Mouse (Mus musculus) neural tube, embryonic 13.5 days (tissue): Measurements from ENCODE around the gene Mylk4. TPM values are rescaled to one million over a fixed set of nuclear protein-coding genes. Genes with fewer than 3 reads are reported as not detected.

Experiments used
- ATAC-seq: fragments of 200-750 bp; cut with Nextera tagmentation; 2 replicates; pipeline ENCODE4 v1.8.0; 2017; ENCODE audit warnings: low read depth, mild to moderate bottlenecking, moderate TSS enrichment, moderate library complexity
- H3K27ac ChIP-seq: fragments of 300-500 bp; sonication (generic); replicated peaks from 2 replicates; pipeline ENCODE4 v1.5.1; 2015; ENCODE audit warnings: moderate library complexity, mild to moderate bottlenecking, inconsistent platforms
- H3K27me3 ChIP-seq: fragments of 300-500 bp; sonication (generic); 2 replicates; pipeline ENCODE4 v1.6.1; 2015; ENCODE audit warnings: mild to moderate bottlenecking, inconsistent platforms
- H3K36me3 ChIP-seq: fragments of 300-500 bp; sonication (generic); 2 replicates; pipeline ENCODE4 v1.6.1; 2015; ENCODE audit warnings: mild to moderate bottlenecking, inconsistent platforms
- H3K4me1 ChIP-seq: fragments of 300-500 bp; sonication (generic); replicated peaks from 2 replicates; pipeline ENCODE4 v1.6.1; 2015; ENCODE audit warnings: inconsistent platforms
- H3K4me2 ChIP-seq: fragments of 300-500 bp; sonication (generic); 2 replicates; pipeline ENCODE4 v1.6.1; 2015; ENCODE audit warnings: inconsistent platforms, mild to moderate bottlenecking, moderate library complexity
- H3K4me3 ChIP-seq: fragments of 300-500 bp; sonication (generic); 2 replicates; pipeline ENCODE4 v1.5.1; 2015; ENCODE audit warnings: mild to moderate bottlenecking, inconsistent platforms
- H3K9ac ChIP-seq: fragments of 300-500 bp; sonication (generic); 2 replicates; pipeline ENCODE4 v1.6.1; 2015; ENCODE audit warnings: moderate library complexity, mild to moderate bottlenecking, inconsistent platforms
- H3K9me3 ChIP-seq: fragments of 300-500 bp; sonication (generic); 2 replicates; pipeline ENCODE4 v1.6.1; 2016; ENCODE audit warnings: inconsistent platforms
- WGBS: fragments of 180-500 bp; shearing (Covaris S2); methylation state at CpG from one replicate; pipeline ENCODE4 v1.1.7; 2015; 5-methylcytosine and 5-hydroxymethylcytosine counted together
- polyA plus RNA-seq: library from polyadenylated mRNA; unstranded; fragments of >200 nt; fragmentation: Nextera tagmentation; extraction: Ambion mirVana; gene quantifications from 2 replicates; pipeline ENCODE4 v1.2.1, GENCODE M21; 2015

The Mylk4 gene
- polyA plus RNA-seq, 1 experiment from 2014 or later, result 0.10 TPM

DNA sequence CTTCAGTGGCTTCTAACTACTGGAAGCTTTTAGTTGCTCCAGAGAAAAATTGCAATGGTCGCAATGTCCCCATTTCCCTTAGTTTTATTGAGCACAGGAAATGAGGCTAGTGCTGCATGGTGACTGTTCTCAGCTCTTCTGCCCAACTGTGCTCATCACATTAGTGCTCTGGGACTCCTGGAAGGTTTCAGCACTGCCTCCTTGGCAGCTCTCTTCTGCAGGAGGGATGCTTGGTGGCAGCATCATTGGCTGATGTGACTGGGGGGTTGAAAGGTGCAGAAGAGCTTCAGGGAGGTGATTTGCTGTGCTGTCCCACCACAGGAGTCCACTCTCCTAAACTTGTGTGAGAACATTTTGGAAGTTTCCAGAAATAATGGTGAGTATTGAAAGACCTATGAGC lies 84.4 kb downstream of the Mylk4 start:
- 100% methylated on average over 1 of the region's 1 CpGs for WGBS
- Histone ChIP-seq H3K36me3 (no peaks in the 10 kb centered on the region), H3K4me1 (no peaks in the 10 kb centered on the region), H3K4me3 (no peak overlapping the region), H3K9ac (no peak overlapping the region), H3K4me2 (no peak overlapping the region), H3K27me3 (no peaks in the 10 kb centered on the region), H3K27ac (no peak overlapping the region), H3K9me3 (no peaks in the 10 kb centered on the region)
- no peak for ATAC-seq

- H3K4me1 ChIP-seq, result no peaks in the 10 kb centered on the region
- no peak overlapping the region for H3K4me3 ChIP-seq
- H3K27ac ChIP-seq, result no peak overlapping the region
- H3K4me2 ChIP-seq, result no peak overlapping the region
- WGBS, result 97% methylated on average over 3 of the region's 3 CpGs
- H3K27me3 ChIP-seq, result no peaks in the 10 kb centered on the region
- no peak overlapping the region for H3K9ac ChIP-seq
- no peaks in the 10 kb centered on the region for H3K9me3 ChIP-seq
- no peak for ATAC-seq
- H3K36me3 ChIP-seq, result no peaks in the 10 kb centered on the region
These were observed 84.8 kb downstream of the Mylk4 start for GRCm38 (mm10) chr13:32698956-32699355.

GRCm38 (mm10) chr13:32693886-32694455 lies 89.8 kb downstream of the Mylk4 start:
- 92% methylated on average over 6 of the region's 6 CpGs for WGBS
- no peak overlapping the region for H3K27ac ChIP-seq

DNA sequence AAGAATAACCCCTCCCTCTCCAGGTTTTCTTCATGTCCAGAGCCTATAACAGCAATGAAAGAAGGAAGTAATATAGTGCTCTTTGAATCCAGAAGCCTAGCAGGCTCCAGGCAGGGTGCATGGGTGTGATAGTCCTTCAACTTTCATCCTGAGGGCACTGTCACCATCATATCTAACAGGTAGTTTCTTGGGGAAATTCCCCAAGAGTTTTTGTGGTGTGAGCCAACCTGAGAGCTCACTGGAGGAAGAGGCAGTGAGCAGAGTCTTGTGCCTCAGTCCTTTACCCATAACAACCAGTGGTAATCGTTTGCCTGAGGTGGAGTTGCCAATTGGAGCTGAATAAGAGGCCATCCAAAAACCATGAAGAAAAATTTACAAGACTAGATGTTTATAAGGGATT lies 91.2 kb downstream of the Mylk4 start:
- Histone ChIP-seq H3K4me3 (no peak overlapping the region), H3K9me3 (no peaks in the 10 kb centered on the region), H3K4me2 (no peak overlapping the region), H3K9ac (no peak overlapping the region), H3K36me3 (no peaks in the 10 kb centered on the region), H3K27ac (no peak overlapping the region), H3K27me3 (no peaks in the 10 kb centered on the region), H3K4me1 (no peaks in the 10 kb centered on the region)
- 82% methylated on average over 1 of the region's 1 CpGs for WGBS
- ATAC-seq, result no peak

More at GRCm38 (mm10) chr13:32693886-32694455, 89.8 kb downstream of the Mylk4 start:
- no peaks in the 10 kb centered on the region for H3K4me1 ChIP-seq
- no peak overlapping the region for H3K4me2 ChIP-seq
- no peak overlapping the region for H3K4me3 ChIP-seq
- H3K36me3 ChIP-seq, result no peaks in the 10 kb centered on the region
- no peaks in the 10 kb centered on the region for H3K9me3 ChIP-seq
- no peaks in the 10 kb centered on the region for H3K27me3 ChIP-seq
- ATAC-seq, result no peak
- no peak overlapping the region for H3K9ac ChIP-seq

DNA sequence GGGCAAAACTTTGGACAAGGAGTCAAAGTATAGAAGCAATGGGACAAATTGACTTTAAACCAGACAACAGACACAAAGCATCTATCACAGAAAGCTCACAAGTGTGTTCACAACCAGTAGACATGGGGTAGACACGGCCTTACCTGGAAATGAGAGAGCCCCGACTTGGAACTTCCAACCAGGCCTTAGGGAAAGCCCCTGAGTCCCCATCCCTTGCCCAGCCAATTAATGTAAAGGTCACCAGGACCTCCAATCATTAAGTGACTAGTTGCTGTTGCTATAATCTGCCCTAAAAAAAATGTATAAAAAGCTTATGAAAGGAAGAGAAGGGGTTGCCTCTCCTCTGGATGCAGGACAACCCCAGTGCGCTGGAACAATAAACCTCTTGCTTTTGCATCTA lies 93.5 kb downstream of the Mylk4 start:
- 92% methylated on average over 3 of the region's 3 CpGs for WGBS
- Histone ChIP-seq H3K9me3 (no peaks in the 10 kb centered on the region), H3K36me3 (no peaks in the 10 kb centered on the region)

GRCm38 (mm10) chr13:32680868-32681515 lies 102.8 kb downstream of the Mylk4 start:
- Histone ChIP-seq H3K9me3 (no peaks in the 10 kb centered on the region), H3K4me2 (peak overlapping the region; percentile 35), H3K27ac (no peak overlapping the region), H3K9ac (no peak overlapping the region), H3K36me3 (no peaks in the 10 kb centered on the region), H3K4me1 (peaks cover 4% of the 10 kb centered on the region; the same call in 1 of the 2 replicates), H3K4me3 (no peak overlapping the region), H3K27me3 (no peaks in the 10 kb centered on the region)
- ATAC-seq, result peak; percentile 74; the same call in 1 of the 2 replicates
- 41% methylated on average over 12 of the region's 12 CpGs for WGBS

More for the DNA sequence above, 93.5 kb downstream of the Mylk4 start:
- Histone ChIP-seq H3K4me1 (no peaks in the 10 kb centered on the region), H3K9ac (no peak overlapping the region), H3K27ac (no peak overlapping the region), H3K4me3 (no peak overlapping the region), H3K27me3 (no peaks in the 10 kb centered on the region), H3K4me2 (no peak overlapping the region)
- ATAC-seq, result no peak

DNA sequence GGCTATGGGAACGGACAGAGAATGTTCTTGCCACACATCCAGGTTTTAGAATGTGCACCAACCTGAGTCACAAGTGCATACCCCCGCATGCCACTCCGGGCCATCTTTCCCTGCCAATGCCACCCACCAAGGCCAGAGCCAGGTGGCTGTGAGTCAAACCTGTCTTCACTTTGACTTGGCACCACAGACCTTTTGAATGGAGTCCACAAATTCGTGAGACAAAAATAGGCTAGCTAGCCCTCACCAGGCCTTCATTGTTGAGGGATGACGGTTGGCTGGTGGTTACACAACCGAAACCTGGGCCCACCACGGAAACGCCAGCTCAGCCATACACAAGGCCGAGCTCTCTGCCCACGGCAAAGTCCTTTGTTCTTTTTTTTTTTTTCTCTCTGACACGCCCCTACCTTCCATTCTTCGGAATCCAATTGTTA lies 103.6 kb downstream of the Mylk4 start:
- 83% methylated on average over 12 of the region's 12 CpGs for WGBS
- Histone ChIP-seq H3K27me3 (no peaks in the 10 kb centered on the region), H3K4me2 (no peak overlapping the region), H3K9me3 (no peaks in the 10 kb centered on the region), H3K36me3 (no peaks in the 10 kb centered on the region), H3K4me1 (peaks cover 4% of the 10 kb centered on the region; the same call in 1 of the 2 replicates), H3K27ac (no peak overlapping the region), H3K9ac (no peak overlapping the region), H3K4me3 (no peak overlapping the region)
- ATAC-seq, result no peak

DNA sequence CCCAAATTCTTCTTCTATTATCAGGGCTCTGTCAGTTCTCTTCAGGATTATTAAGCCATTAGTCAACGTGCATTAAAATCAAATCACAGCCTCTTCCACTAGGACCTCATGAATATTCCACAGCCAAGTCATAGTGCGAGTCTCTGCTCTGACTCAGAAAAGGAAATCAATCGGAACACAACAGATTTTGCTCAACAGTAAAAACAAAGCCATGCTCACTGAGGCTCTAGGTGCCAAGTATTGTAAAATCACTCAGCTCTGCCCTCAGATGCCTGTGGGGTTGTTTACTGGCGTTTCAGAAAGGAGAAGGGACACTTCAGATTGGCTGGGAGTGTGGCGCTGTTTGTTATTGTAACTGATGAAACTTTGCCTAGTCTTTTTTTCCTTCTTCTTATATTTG lies 104.8 kb downstream of the Mylk4 start:
- Histone ChIP-seq H3K27me3 (no peaks in the 10 kb centered on the region), H3K9ac (no peak overlapping the region), H3K36me3 (no peaks in the 10 kb centered on the region), H3K27ac (no peak overlapping the region), H3K4me3 (no peak overlapping the region), H3K9me3 (no peaks in the 10 kb centered on the region), H3K4me2 (no peak overlapping the region), H3K4me1 (peaks cover 4% of the 10 kb centered on the region; the same call in 1 of the 2 replicates)
- ATAC-seq, result no peak
- WGBS, result 66% methylated on average over 5 of the region's 5 CpGs

DNA sequence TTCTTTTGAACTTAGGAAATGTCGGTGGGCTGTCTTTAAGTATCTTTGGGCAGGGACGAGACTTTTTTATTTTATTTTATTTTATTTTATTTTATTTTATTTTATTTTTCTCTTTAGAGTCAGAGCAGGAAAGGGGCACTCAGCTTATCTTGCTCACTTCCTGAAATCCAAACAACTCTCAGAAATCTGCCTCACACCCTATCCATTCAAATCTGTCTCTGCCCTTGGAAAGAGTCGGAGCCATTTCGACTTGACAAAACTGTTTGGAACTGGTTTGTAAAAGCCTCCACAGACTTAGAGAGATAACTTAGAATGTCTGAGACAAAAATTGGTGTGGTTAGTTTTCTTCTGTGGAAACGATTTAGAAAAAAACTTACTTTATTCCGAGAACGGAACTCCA lies 113.0 kb downstream of the Mylk4 start:
- ATAC-seq, result no peak
- no peaks in the 10 kb centered on the region for H3K36me3 ChIP-seq
- no peak overlapping the region for H3K27ac ChIP-seq
- no peaks in the 10 kb centered on the region for H3K27me3 ChIP-seq
- WGBS, result 83% methylated on average over 7 of the region's 7 CpGs
- H3K4me3 ChIP-seq, result no peak overlapping the region
- no peaks in the 10 kb centered on the region for H3K4me1 ChIP-seq
- no peak overlapping the region for H3K9ac ChIP-seq
- no peaks in the 10 kb centered on the region for H3K9me3 ChIP-seq
- no peak overlapping the region for H3K4me2 ChIP-seq

DNA sequence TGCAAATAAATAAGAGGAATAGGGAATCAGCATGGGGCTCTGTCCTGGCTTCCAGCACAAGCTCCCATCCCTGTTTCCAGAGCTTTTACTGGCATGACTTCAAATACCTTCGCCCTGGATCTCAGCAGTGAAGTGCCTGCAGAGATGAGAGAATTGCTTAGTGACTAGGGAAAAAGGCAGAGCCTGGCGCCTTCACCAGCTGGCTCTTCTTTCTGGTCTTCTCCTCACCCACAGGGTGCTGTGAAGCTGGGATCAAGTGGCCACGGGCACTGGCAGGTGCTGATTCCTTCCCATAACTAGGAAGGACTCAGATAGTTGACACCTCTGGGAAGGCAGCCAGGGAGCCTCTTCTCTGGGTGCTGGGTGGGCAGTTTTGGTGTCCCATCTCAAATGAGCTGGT lies 115.5 kb downstream of the Mylk4 start:
- no peak for ATAC-seq
- no peaks in the 10 kb centered on the region for H3K27me3 ChIP-seq
- H3K9me3 ChIP-seq, result no peaks in the 10 kb centered on the region
- no peak overlapping the region for H3K9ac ChIP-seq
- WGBS, result 77% methylated on average over 3 of the region's 3 CpGs
- H3K4me1 ChIP-seq, result no peaks in the 10 kb centered on the region
- no peak overlapping the region for H3K4me3 ChIP-seq
- H3K4me2 ChIP-seq, result no peak overlapping the region
- no peak overlapping the region for H3K27ac ChIP-seq
- no peaks in the 10 kb centered on the region for H3K36me3 ChIP-seq

DNA sequence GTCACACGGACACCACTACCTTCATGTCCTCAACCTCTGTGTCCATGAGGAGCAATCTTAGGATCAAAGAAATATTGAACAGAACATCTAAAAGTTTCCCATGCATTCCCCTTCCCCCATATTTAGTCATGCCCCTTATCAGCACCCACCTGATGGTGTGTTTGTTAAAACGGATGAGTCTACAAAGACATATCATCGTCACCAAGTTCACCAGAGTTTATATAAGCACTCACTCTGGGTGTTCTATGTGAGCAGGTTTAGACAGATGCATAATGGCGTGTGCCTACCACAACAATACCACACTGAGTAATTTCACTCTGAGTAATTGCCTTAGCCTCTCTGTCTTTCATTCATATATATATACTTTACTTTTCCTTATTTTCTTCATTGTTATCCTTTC lies 116.4 kb downstream of the Mylk4 start:
- 82% methylated on average over 4 of the region's 4 CpGs for WGBS

GRCm38 (mm10) chr13:32662041-32662440 lies 121.7 kb downstream of the Mylk4 start:
- H3K27me3 ChIP-seq, result no peaks in the 10 kb centered on the region
- 79% methylated on average over 3 of the region's 3 CpGs for WGBS
- no peak overlapping the region for H3K4me2 ChIP-seq
- H3K9me3 ChIP-seq, result no peaks in the 10 kb centered on the region
- no peak overlapping the region for H3K4me3 ChIP-seq
- no peaks in the 10 kb centered on the region for H3K4me1 ChIP-seq
- no peaks in the 10 kb centered on the region for H3K36me3 ChIP-seq
- no peak overlapping the region for H3K9ac ChIP-seq
- no peak for ATAC-seq
- no peak overlapping the region for H3K27ac ChIP-seq

More for the DNA sequence above, 116.4 kb downstream of the Mylk4 start:
- H3K27ac ChIP-seq, result no peak overlapping the region
- no peaks in the 10 kb centered on the region for H3K9me3 ChIP-seq
- no peak overlapping the region for H3K4me2 ChIP-seq
- H3K27me3 ChIP-seq, result no peaks in the 10 kb centered on the region
- no peak overlapping the region for H3K9ac ChIP-seq
- no peaks in the 10 kb centered on the region for H3K4me1 ChIP-seq
- H3K4me3 ChIP-seq, result no peak overlapping the region
- no peak for ATAC-seq
- H3K36me3 ChIP-seq, result no peaks in the 10 kb centered on the region

DNA sequence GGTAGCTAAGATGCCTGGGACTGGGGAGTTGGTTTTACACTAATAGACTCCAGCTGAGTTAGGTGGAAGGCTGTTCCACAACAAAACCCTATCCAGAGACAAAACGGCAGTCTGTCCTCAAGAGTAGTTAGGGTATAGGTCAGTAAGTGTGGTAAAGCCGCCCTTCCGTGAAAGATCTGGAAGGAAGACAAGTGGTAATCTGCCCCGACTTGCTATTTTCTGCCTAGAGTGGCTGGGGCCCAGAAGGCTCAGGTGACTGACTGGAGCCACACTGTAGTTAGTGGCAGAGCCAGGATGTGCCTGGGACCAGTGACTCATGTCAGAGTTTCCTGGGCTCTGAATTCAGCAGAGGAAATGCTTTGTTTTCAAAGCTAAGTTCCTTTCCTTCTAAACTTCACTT lies 123.5 kb downstream of the Mylk4 start:
- WGBS, result 68% methylated on average over 4 of the region's 4 CpGs
- H3K27ac ChIP-seq, result no peak overlapping the region
- H3K36me3 ChIP-seq, result no peaks in the 10 kb centered on the region
- no peak overlapping the region for H3K9ac ChIP-seq
- H3K27me3 ChIP-seq, result no peaks in the 10 kb centered on the region
- no peak for ATAC-seq
- no peaks in the 10 kb centered on the region for H3K9me3 ChIP-seq
- no peaks in the 10 kb centered on the region for H3K4me1 ChIP-seq
- no peak overlapping the region for H3K4me3 ChIP-seq
- no peak overlapping the region for H3K4me2 ChIP-seq
